Mouse (Mus musculus) CD4-positive naive resting alpha-beta T cell, adult 57 days (primary cell): Measurements from ENCODE around the gene Vps50. TPM values are rescaled to one million over a fixed set of nuclear protein-coding genes. Genes with fewer than 3 reads are reported as not detected.

Experiments used
- total RNA-seq: library from RNA; stranded (reverse); gene quantifications from one replicate; pipeline ENCODE4 v1.2.4, GENCODE M21; 2023

Gene Vps50
- total RNA-seq = 24.2 TPM

DNA sequence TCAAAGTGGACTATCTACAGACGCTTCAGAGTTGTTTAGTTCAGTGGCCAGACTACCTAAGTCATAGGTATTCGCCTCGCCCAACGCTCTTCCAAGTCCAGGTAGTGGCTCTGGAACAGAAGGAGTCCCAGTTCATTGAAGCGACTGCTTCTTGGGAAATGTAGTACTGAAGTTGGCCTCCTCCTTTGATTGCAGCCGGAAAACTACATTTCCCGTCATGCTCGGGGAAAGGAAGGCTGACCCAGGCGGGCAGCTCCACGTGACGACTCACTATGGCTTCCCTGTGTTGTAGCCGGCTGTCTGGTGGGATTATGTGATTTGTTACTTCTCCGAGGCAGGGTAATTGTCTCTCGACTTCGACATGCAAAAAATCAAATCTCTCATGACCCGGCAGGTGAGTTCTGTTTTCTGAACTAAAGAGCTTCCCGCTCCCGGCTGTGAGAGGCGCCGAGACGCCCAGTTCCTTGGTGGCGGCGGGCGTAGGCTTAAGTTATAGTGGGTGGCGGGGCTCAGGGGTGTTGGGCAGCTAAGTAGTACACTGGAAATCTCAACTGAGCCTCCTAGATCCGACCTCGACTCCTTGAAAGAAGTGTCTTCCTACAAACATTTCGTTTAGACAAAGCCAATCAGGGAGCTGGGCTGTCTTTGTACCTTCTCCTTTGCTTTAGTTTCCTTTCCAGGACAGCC lies at the start of gene Vps50, which contains the start of gene Hepacam2:
TSS of gene Vps50 (plus strand) at position 221 of the 687 bp plus-strand sequence.
TSS of gene Hepacam2 (minus strand) at position 137 of the 687 bp plus-strand sequence.

Other genes starting within 250 kb of the Vps50 start
- gene Samd9l, start 98.8 kb upstream of the Vps50 start, total RNA-seq = 68.0 TPM
- gene Hepacam2, start 84 bp upstream of the Vps50 start, total RNA-seq = 1.2 TPM